Mouse (Mus musculus) hindbrain, embryonic 13.5 days (tissue): ENCODE measurements around the gene Nr5a2. TPM values are rescaled to one million over a fixed set of nuclear protein-coding genes. Genes with fewer than 3 reads are reported as not detected.

Source experiments
- ATAC-seq: fragments of 200-750 bp; cut with Nextera tagmentation; 2 replicates; pipeline ENCODE4 v1.8.0; 2017; ENCODE audit warnings: moderate TSS enrichment; ENCODE audit not compliant: low FRiP score
- H3K27ac ChIP-seq: fragments of 300-500 bp; sonication (generic); 2 replicates; pipeline ENCODE4 v1.5.1; 2015; ENCODE audit warnings: inconsistent platforms, mild to moderate bottlenecking, moderate library complexity
- H3K27me3 ChIP-seq: fragments of 300-500 bp; sonication (generic); 2 replicates; pipeline ENCODE4 v1.6.1; 2015; ENCODE audit warnings: mild to moderate bottlenecking, inconsistent platforms
- H3K36me3 ChIP-seq: fragments of 300-500 bp; sonication (generic); 2 replicates; pipeline ENCODE4 v1.6.1; 2015; ENCODE audit warnings: mild to moderate bottlenecking, inconsistent platforms
- H3K4me1 ChIP-seq: fragments of 300-500 bp; sonication (generic); replicated peaks from 2 replicates; pipeline ENCODE4 v1.6.1; 2015; ENCODE audit warnings: inconsistent platforms
- H3K4me2 ChIP-seq: fragments of 300-500 bp; sonication (generic); 2 replicates; pipeline ENCODE4 v1.6.1; 2015; ENCODE audit warnings: inconsistent platforms, mild to moderate bottlenecking, moderate library complexity
- H3K4me3 ChIP-seq: fragments of 300-500 bp; sonication (generic); 2 replicates; pipeline ENCODE4 v1.5.1; 2015; ENCODE audit warnings: mild to moderate bottlenecking, inconsistent platforms
- H3K9ac ChIP-seq: fragments of 300-500 bp; sonication (generic); 2 replicates; pipeline ENCODE4 v1.6.1; 2015; ENCODE audit warnings: mild to moderate bottlenecking, inconsistent platforms
- H3K9me3 ChIP-seq: fragments of 300-500 bp; sonication (generic); 2 replicates; pipeline ENCODE4 v1.6.1; 2016; ENCODE audit warnings: inconsistent platforms
- WGBS: fragments of 180-500 bp; shearing (Covaris S2); methylation state at CpG from one replicate; pipeline ENCODE4 v1.1.7; 2015; 5-methylcytosine and 5-hydroxymethylcytosine counted together
- polyA plus RNA-seq: library from polyadenylated mRNA; unstranded; fragments of >200 nt; fragmentation: Nextera tagmentation; extraction: Ambion mirVana; gene quantifications from 2 replicates; pipeline ENCODE4 v1.2.1, GENCODE M21; 2015

Nr5a2 gene
- polyA plus RNA-seq, 1 experiment from 2014 or later, result 0.64 TPM

GRCm38 (mm10) chr1:136894753-136895152 is 65.5 kb downstream of the Nr5a2 start:
- H3K4me1 ChIP-seq, result no peaks in the 10 kb centered on the region
- no peak overlapping the region for H3K9ac ChIP-seq
- no peaks in the 10 kb centered on the region for H3K27me3 ChIP-seq
- H3K4me2 ChIP-seq, result no peak overlapping the region
- no peak overlapping the region for H3K4me3 ChIP-seq
- ATAC-seq, result no peak
- H3K9me3 ChIP-seq, result no peaks in the 10 kb centered on the region
- 68% methylated on average over 2 of the region's 2 CpGs for whole genome bisulfite sequencing
- no peak overlapping the region for H3K27ac ChIP-seq
- no peaks in the 10 kb centered on the region for H3K36me3 ChIP-seq

DNA sequence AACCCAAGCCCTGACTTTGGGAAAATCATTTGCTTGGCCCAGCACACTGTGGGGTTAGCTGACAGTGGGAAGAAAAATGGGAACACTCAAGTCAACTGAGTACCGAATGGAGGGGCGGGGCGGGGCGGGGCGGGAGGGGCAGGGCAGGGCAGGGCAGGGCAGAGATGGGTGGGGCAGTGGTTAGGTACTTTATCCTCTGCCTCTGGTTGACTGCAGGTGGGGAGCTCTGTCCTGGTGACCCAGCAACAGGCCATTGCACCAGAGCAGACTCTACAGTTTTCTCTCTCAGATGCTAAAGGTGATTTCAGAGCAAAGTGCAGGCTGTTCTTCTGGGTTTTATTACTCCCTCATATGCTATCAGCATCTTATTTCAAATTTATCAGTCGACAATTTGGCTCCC is 67.1 kb downstream of the Nr5a2 start:
- Histone ChIP-seq H3K9ac (no peak overlapping the region), H3K27ac (no peak overlapping the region), H3K27me3 (no peaks in the 10 kb centered on the region), H3K9me3 (no peaks in the 10 kb centered on the region), H3K4me1 (0 out of 2 replicates have a peak, but pooled peaks cover 5% of the 10 kb centered on the region), H3K4me2 (no peak overlapping the region), H3K4me3 (no peak overlapping the region), H3K36me3 (no peaks in the 10 kb centered on the region)
- ATAC-seq, result no peak
- WGBS, result 91% methylated on average over 6 of the region's 6 CpGs

DNA sequence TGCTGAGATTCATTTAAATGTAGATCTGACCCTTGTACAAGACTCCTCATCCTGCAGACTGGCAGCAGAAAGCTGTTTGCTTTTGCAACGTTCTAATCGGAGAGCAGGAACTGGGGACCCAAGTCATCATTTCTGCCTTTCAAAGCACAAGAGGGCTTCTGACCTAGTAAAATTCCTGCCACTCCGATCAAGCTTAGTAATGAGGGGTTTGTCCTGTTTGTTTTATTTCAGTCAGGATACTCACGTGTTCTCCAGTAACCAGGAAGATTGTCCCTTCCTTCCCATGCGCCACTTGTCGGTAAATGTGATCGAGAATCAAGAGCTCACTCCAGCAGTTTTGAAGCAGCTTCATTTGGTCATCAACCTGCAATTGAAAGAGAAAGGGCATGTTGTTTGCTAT is 69.8 kb downstream of the Nr5a2 start:
- WGBS, result 86% methylated on average over 7 of the region's 7 CpGs
- ATAC-seq, result no peak
- 0 out of 2 replicates have a peak, but pooled peaks cover 5% of the 10 kb centered on the region for H3K4me1 ChIP-seq
- H3K4me3 ChIP-seq, result no peak overlapping the region
- H3K27me3 ChIP-seq, result no peaks in the 10 kb centered on the region
- no peaks in the 10 kb centered on the region for H3K36me3 ChIP-seq
- H3K9ac ChIP-seq, result no peak overlapping the region
- H3K9me3 ChIP-seq, result no peaks in the 10 kb centered on the region
- H3K27ac ChIP-seq, result no peak overlapping the region
- no peak overlapping the region for H3K4me2 ChIP-seq

GRCm38 (mm10) chr1:136888704-136889103 is 71.5 kb downstream of the Nr5a2 start:
- no peak for ATAC-seq
- Histone ChIP-seq H3K4me2 (no peak overlapping the region), H3K4me1 (0 out of 2 replicates have a peak, but pooled peaks cover 5% of the 10 kb centered on the region), H3K9ac (no peak overlapping the region), H3K27ac (no peak overlapping the region), H3K9me3 (no peaks in the 10 kb centered on the region), H3K4me3 (no peak overlapping the region), H3K36me3 (no peaks in the 10 kb centered on the region), H3K27me3 (no peaks in the 10 kb centered on the region)
- 39% methylated on average over 6 of the region's 6 CpGs for WGBS

DNA sequence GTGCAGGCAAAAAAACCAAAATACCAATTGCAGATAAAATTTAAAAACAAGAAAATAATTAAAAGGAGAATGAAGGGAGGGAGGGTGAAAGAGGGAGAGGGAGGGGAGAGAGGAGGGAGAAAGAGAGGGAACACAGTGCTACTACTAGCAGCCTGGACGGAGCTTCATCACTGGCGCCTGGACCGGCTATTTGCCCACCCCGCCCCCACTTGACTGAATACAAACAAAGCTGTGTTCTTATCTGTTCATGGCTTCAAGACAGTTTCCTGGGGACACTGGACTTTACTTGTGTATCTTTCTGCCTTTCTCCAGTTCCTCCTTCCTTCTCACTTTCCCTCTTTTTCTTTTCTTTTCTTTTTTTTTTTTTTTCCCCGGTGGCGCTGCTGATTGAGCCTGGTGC is 73.6 kb downstream of the Nr5a2 start:
- Histone ChIP-seq H3K27ac (no peak overlapping the region), H3K4me2 (no peak overlapping the region), H3K36me3 (no peaks in the 10 kb centered on the region), H3K4me1 (peaks cover 8% of the 10 kb centered on the region; the same call in 1 of the 2 replicates), H3K27me3 (no peaks in the 10 kb centered on the region), H3K4me3 (no peak overlapping the region), H3K9me3 (no peaks in the 10 kb centered on the region), H3K9ac (no peak overlapping the region)
- ATAC-seq, result no peak
- 43% methylated on average over 6 of the region's 6 CpGs for WGBS

DNA sequence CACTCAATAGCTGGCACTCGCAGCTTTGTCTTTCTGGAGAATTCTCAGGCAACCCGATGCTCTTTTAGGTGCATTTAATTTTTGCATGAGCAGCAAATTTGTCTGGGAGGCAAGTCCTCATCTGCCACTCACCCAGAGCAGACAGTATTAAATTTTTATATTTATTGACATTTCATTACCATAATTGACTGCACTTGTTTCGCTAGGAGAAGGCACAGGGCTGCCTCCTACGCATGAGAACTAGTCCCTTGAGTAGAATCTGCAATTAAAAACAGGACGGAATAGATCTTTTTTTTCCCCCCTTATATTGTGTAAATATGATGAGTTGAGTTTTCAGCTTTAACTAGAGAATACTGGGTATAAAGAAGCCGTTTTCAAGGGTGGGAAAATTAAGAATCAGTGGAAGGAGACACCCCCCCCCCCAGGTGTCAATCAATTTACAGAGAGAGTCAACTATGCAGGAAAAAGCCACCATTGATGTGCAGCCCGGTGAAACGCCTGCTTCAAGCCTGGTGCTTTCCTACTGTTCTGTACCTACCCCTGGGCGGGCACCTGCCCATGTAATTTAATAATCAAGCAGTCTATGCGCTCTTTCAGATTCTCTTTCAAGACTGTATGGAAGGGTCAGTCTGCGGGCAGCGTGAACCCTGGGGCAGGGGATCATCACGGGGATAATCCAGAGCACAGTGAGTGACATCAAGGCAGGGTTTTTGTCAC is 76.6 kb downstream of the Nr5a2 start:
- Histone ChIP-seq H3K9me3 (no peaks in the 10 kb centered on the region), H3K36me3 (no peaks in the 10 kb centered on the region), H3K27me3 (no peaks in the 10 kb centered on the region), H3K4me2 (no peak overlapping the region), H3K4me1 (peaks cover 5% of the 10 kb centered on the region; the same call in 1 of the 2 replicates), H3K9ac (no peak overlapping the region), H3K4me3 (no peak overlapping the region), H3K27ac (no peak overlapping the region)
- 65% methylated on average over 13 of the region's 13 CpGs for WGBS
- ATAC-seq, result no peak

DNA sequence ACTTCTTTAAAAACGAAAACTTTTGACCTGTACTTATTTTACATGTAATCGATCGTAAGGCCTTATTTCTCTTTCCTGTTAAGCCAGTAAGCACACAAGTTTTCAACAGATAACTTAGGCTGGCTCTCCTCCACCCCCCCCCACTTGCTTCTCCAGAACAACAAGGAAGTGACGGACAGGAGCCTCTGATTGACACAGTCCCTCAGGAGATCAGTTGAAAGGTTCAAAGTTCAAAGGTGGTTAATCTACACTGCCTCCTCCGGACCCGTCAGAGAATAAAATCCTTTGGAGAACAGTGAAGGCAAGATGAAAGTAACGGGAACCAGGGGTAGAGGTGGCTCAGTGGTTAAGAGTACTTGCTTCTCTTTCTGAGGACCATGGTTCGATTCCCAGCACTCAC is 80.0 kb downstream of the Nr5a2 start:
- Histone ChIP-seq H3K27ac (no peak overlapping the region), H3K27me3 (0 out of 2 replicates have a peak, but pooled peaks cover 2% of the 10 kb centered on the region), H3K9me3 (no peaks in the 10 kb centered on the region), H3K4me2 (no peak overlapping the region), H3K36me3 (no peaks in the 10 kb centered on the region), H3K4me1 (peaks cover 3% of the 10 kb centered on the region; the same call in 1 of the 2 replicates), H3K4me3 (no peak overlapping the region), H3K9ac (no peak overlapping the region)
- no peak for ATAC-seq
- WGBS, result 90% methylated on average over 8 of the region's 8 CpGs

GRCm38 (mm10) chr1:136875006-136875405 is 85.2 kb downstream of the Nr5a2 start:
- H3K36me3 ChIP-seq, result no peaks in the 10 kb centered on the region
- peaks cover 4% of the 10 kb centered on the region; the same call in 1 of the 2 replicates for H3K4me1 ChIP-seq
- 88% methylated on average over 3 of the region's 3 CpGs for WGBS

GRCm38 (mm10) chr1:136868955-136869354 is 91.3 kb downstream of the Nr5a2 start:
- ATAC-seq, result no peak
- no peak overlapping the region for H3K4me2 ChIP-seq
- H3K9me3 ChIP-seq, result no peaks in the 10 kb centered on the region
- no peaks in the 10 kb centered on the region for H3K27me3 ChIP-seq
- H3K9ac ChIP-seq, result no peak overlapping the region
- no peaks in the 10 kb centered on the region for H3K36me3 ChIP-seq
- no peak overlapping the region for H3K4me3 ChIP-seq
- no peak overlapping the region for H3K27ac ChIP-seq
- peaks cover 4% of the 10 kb centered on the region; the same call in 1 of the 2 replicates for H3K4me1 ChIP-seq
- WGBS, result 76% methylated on average over 6 of the region's 6 CpGs

More at GRCm38 (mm10) chr1:136875006-136875405, 85.2 kb downstream of the Nr5a2 start:
- Histone ChIP-seq H3K4me3 (no peak overlapping the region), H3K27ac (no peak overlapping the region), H3K27me3 (0 out of 2 replicates have a peak, but pooled peaks cover 2% of the 10 kb centered on the region), H3K4me2 (no peak overlapping the region), H3K9ac (no peak overlapping the region), H3K9me3 (no peaks in the 10 kb centered on the region)
- ATAC-seq, result no peak

DNA sequence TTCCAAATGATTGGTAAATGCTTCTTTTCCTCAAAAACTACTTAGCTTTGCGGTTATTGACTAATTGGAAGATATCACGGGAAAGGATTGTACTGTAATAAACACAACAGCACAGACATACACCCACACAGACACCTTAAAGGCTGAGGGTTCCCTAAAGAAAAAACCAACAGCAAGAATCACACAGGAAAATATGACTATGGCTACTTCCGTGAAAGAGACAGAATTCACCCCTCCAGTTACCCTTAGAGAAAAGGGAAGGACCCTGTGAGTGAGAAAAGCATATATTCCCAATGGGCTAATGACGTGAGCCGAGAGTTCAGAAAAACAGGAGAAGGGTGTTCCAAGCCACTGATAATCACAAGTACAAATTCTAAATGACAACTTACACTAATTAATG is 92.0 kb downstream of the Nr5a2 start:
- no peak for ATAC-seq
- Histone ChIP-seq H3K9ac (no peak overlapping the region), H3K27ac (no peak overlapping the region), H3K9me3 (no peaks in the 10 kb centered on the region), H3K4me3 (no peak overlapping the region), H3K4me2 (no peak overlapping the region), H3K36me3 (no peaks in the 10 kb centered on the region), H3K4me1 (peaks cover 2% of the 10 kb centered on the region; the same call in 1 of the 2 replicates), H3K27me3 (no peaks in the 10 kb centered on the region)
- WGBS, result 75% methylated on average over 5 of the region's 5 CpGs

DNA sequence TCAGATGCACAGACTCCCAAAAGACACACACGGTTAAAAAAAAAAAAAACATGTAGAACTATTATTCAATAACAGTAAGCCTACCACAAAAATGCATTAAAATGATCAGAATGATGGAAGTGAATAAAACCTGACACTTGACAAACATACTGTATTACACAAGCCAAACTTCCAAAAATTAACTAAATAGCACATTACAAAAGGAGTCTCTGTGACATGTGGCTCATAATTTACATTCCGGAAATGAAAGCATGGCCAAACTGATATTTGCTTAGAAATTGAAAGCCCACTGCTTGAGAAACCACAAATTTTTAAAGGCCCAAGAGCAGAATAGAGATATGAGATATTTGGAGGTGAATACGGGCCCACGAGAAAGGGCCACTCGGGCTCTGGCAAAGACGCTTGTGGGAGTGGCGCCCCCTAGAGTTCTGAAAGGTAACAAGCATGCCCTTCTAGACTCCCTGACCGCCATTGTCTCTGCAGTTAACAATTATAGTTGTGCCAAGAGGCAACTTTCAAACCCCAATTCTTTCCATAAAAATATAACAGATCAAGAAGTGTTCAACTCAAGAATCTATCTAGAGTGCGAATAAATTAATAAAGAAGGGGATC is 93.7 kb downstream of the Nr5a2 start:
- H3K36me3 ChIP-seq, result no peaks in the 10 kb centered on the region
- H3K4me1 ChIP-seq, result no peaks in the 10 kb centered on the region
- H3K9me3 ChIP-seq, result no peaks in the 10 kb centered on the region
- H3K27me3 ChIP-seq, result no peaks in the 10 kb centered on the region
- no peak overlapping the region for H3K4me3 ChIP-seq
- ATAC-seq, result no peak
- H3K27ac ChIP-seq, result no peak overlapping the region
- H3K9ac ChIP-seq, result no peak overlapping the region
- 68% methylated on average over 9 of the region's 9 CpGs for WGBS
- no peak overlapping the region for H3K4me2 ChIP-seq

DNA sequence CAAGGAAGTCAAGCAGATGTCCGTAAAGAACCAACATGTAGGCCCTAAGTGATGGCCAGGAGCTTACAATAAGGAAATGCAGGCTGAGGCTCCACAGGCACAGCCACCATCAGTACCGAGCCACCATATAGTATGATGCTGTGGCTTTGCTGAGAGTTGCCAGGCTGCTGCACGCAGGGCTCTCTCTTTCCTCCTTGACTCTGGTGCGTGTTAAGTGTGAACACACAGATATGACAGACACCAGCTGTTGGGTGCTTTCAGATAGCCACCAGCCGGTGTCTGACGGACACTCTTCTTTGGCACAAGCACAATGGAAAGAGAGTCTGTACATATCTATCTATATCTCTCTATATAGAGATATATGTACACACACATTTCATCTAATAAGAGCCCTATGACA is 97.0 kb downstream of the Nr5a2 start:
- 0 out of 2 replicates have a peak, but pooled peaks cover 5% of the 10 kb centered on the region for H3K4me1 ChIP-seq
- no peak overlapping the region for H3K27ac ChIP-seq
- H3K4me3 ChIP-seq, result no peak overlapping the region
- no peaks in the 10 kb centered on the region for H3K27me3 ChIP-seq
- ATAC-seq, result no peak
- WGBS, result 87% methylated on average over 6 of the region's 6 CpGs
- no peaks in the 10 kb centered on the region for H3K9me3 ChIP-seq
- H3K36me3 ChIP-seq, result no peaks in the 10 kb centered on the region
- no peak overlapping the region for H3K4me2 ChIP-seq
- no peak overlapping the region for H3K9ac ChIP-seq

DNA sequence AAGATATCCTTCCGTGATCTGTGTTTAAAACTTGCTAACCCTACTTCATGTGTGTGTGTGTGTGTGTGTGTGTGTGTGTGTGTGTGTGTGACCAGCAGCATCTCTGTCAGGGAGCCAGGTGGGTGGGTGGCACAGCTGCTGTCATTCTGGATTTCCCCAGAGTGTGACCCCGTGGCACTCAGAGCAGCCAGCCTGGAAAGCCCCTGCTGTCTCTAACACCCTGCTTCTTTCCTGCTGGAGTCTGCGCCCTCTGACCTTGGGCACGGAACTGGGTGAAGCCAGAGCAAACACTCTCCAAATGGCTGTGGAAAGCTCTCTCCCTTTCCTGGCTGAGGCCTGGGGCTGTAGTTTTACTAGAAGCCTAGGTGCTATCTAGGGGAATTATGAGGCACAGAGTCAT is 100.8 kb downstream of the Nr5a2 start:
- H3K4me2 ChIP-seq, result no peak overlapping the region
- no peaks in the 10 kb centered on the region for H3K36me3 ChIP-seq
- 0 out of 2 replicates have a peak, but pooled peaks cover 5% of the 10 kb centered on the region for H3K4me1 ChIP-seq
- whole genome bisulfite sequencing, result 56% methylated on average over 4 of the region's 4 CpGs
- H3K27me3 ChIP-seq, result no peaks in the 10 kb centered on the region
- H3K27ac ChIP-seq, result no peak overlapping the region
- no peak overlapping the region for H3K9ac ChIP-seq
- no peak for ATAC-seq
- no peak overlapping the region for H3K4me3 ChIP-seq
- H3K9me3 ChIP-seq, result no peaks in the 10 kb centered on the region
